Mouse (Mus musculus) heart, postnatal 0 days (tissue): ENCODE measurements around the gene Mlycd. TPM values are rescaled to one million over a fixed set of nuclear protein-coding genes. Genes with fewer than 3 reads are reported as not detected.

Source experiments
- ATAC-seq: fragments of 200-750 bp; cut with Nextera tagmentation; 2 replicates; pipeline ENCODE4 v1.8.0; 2017; ENCODE audit warnings: low read depth, moderate number of reproducible peaks, moderate library complexity; ENCODE audit not compliant: insufficient read depth
- DNase-seq: peaks from one replicate; pipeline ENCODE4 v3.0.0-alpha.2; 2016; ENCODE audit warnings: low spot score
- H3K27ac ChIP-seq: fragments of 300-500 bp; sonication (generic); 2 replicates; pipeline ENCODE4 v1.5.1; 2014; ENCODE audit warnings: low read depth, mild to moderate bottlenecking
- H3K27me3 ChIP-seq: fragments of 300-500 bp; sonication (generic); 2 replicates; pipeline ENCODE4 v1.6.1; 2014; ENCODE audit warnings: low read length, mixed read lengths; ENCODE audit not compliant: control insufficient read depth, insufficient read depth
- H3K36me3 ChIP-seq: fragments of 300-500 bp; sonication (generic); replicated peaks from 2 replicates; pipeline ENCODE4 v1.6.1; 2014; ENCODE audit warnings: low read length, mixed read lengths; ENCODE audit not compliant: control insufficient read depth, insufficient read depth
- H3K4me1 ChIP-seq: fragments of 300-500 bp; sonication (generic); 2 replicates; pipeline ENCODE4 v1.6.1; 2014; ENCODE audit warnings: antibody characterized with exemption; ENCODE audit not compliant: control insufficient read depth, insufficient read depth
- H3K4me2 ChIP-seq: fragments of 300-500 bp; sonication (generic); 2 replicates; pipeline ENCODE4 v1.6.1; 2014; ENCODE audit warnings: low read depth, mild to moderate bottlenecking, low read length, moderate library complexity
- H3K4me3 ChIP-seq: fragments of 300-500 bp; sonication (generic); 2 replicates; pipeline ENCODE4 v1.5.1; 2014; ENCODE audit warnings: low read depth, low read length
- H3K9ac ChIP-seq: fragments of 300-500 bp; sonication (generic); replicated peaks from 2 replicates; pipeline ENCODE4 v1.6.1; 2014; ENCODE audit warnings: low read depth, low read length, mixed read lengths
- H3K9me3 ChIP-seq: fragments of 300-500 bp; sonication (generic); replicated peaks from 2 replicates; pipeline ENCODE4 v1.6.1; 2016; ENCODE audit warnings: low read length; ENCODE audit not compliant: control insufficient read depth
- CTCF ChIP-seq: IDR thresholded peaks from 2 replicates; pipeline ENCODE4 v1.5.1; 2016; ENCODE audit warnings: antibody characterized with exemption, control low read depth, low read depth
- EP300 ChIP-seq: IDR thresholded peaks from 2 replicates; pipeline ENCODE4 v1.6.1; 2016; ENCODE audit warnings: antibody characterized with exemption, low read depth
- WGBS: fragments of 180-500 bp; shearing (Covaris S2); extraction: QIAGEN DNeasy Blood & Tissue Kit; methylation state at CpG from one replicate; pipeline ENCODE4 v1.1.7; 2014; 5-methylcytosine and 5-hydroxymethylcytosine counted together
- polyA plus RNA-seq: library from polyadenylated mRNA; unstranded; fragments of >200 nt; fragmentation: Nextera tagmentation; extraction: Ambion mirVana; gene quantifications from 2 replicates; pipeline ENCODE4 v1.2.1, GENCODE M21; 2015
- total RNA-seq: library from RNA; depleted of rRNA; stranded (reverse); fragments of >200 nt; gene quantifications from 2 replicates; pipeline ENCODE4 v1.2.3, GENCODE M21; 2014; ENCODE audit warnings: low replicate concordance

Mlycd gene
- total and polyA plus RNA-seq, 2 experiments from 2014 or later, result 77.5 to 109 TPM

DNA sequence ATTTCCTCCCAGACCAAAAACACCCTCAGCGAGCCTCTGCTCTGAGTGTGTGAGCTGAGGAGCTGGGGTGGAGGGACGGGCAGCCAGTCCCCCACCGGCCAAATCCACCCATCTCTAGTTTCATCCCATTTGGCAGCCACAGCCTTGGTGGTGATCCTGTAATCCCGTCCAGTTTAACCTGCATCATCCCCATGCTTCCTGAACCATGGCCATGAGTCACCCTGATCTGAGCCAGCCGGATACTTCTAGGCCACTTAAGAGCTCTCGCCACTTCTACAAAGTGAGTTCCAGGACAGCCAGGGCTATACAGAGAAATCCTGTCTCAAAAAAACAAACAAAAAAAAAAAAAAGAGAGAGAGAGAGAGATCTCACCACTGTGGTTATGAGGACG is 33.7 kb downstream of the Mlycd start:
- no peak for TF ChIP-seq CTCF
- no peak for TF ChIP-seq EP300
- no peaks in the 10 kb centered on the region for H3K27me3 ChIP-seq
- H3K4me2 ChIP-seq, result no peak overlapping the region
- H3K36me3 ChIP-seq, result no peaks in the 10 kb centered on the region
- DNase-seq (no peak), ATAC-seq (no peak)
- no peak overlapping the region for H3K27ac ChIP-seq
- 58% methylated on average over 7 of the region's 7 CpGs for WGBS
- no peak overlapping the region for H3K4me3 ChIP-seq
- peaks cover 24% of the 10 kb centered on the region for H3K4me1 ChIP-seq
- H3K9me3 ChIP-seq, result no peaks in the 10 kb centered on the region
- H3K9ac ChIP-seq, result no peak overlapping the region

DNA sequence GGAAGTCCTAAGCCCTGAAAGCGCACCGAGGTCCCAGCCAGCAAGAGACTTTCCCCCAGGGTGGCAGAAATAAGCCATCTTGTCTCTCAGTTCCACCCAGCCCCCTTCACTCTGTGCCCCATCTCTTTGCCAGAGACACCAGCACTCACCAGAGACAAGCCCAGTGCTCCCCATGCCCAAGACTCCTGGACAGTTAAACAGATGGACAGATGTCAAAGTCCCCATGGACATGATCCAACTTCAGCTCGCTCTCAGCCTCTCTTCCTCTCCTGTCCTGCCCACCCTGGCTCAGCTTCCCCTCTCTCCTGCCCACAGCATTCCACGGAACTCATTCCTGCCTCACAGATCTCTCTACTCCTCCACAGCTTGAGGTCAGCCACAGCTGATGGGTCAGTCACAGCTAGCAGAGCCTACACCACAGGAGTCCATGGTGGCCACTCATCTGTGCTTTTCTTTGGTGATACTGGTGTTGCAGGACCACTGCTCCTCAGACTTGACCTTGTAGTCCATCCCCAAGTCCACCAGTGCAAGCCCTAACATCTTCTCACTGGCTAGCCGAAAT is 34.2 kb downstream of the Mlycd start:
- H3K9ac ChIP-seq, result no peak overlapping the region
- 58% methylated on average over 5 of the region's 5 CpGs for WGBS
- peaks cover 19% of the 10 kb centered on the region for H3K4me1 ChIP-seq
- H3K4me2 ChIP-seq, result no peak overlapping the region
- TF ChIP-seq EP300, result no peak
- no peak for TF ChIP-seq CTCF
- no peaks in the 10 kb centered on the region for H3K9me3 ChIP-seq
- no peak overlapping the region for H3K27ac ChIP-seq
- DNase-seq (no peak), ATAC-seq (no peak)
- H3K36me3 ChIP-seq, result no peaks in the 10 kb centered on the region
- H3K4me3 ChIP-seq, result no peak overlapping the region
- no peaks in the 10 kb centered on the region for H3K27me3 ChIP-seq

DNA sequence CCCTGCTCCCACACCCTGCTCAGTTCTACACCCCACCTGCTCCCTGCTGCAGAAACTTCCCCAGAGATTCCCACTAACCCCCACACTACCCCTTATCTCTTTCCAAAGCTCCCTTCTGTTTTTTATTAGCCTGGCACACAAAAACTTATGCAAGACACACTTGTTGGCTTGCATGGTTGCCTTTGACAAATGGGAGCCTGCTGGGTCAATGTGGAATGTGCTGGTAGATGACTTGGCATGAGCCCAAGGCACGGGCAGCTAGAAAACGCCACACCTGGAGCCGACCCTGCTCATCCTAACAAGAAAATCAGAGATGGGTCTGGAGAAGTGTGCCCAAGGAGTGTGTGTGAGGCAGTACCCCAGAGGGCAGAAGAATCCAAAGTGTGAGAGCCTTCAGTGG is 34.9 kb downstream of the Mlycd start:
- TF ChIP-seq CTCF, result no peak
- no peak for TF ChIP-seq EP300
- Histone ChIP-seq H3K4me1 (peaks cover 18% of the 10 kb centered on the region), H3K27me3 (no peaks in the 10 kb centered on the region), H3K27ac (no peak overlapping the region), H3K9ac (no peak overlapping the region), H3K9me3 (no peaks in the 10 kb centered on the region), H3K36me3 (no peaks in the 10 kb centered on the region), H3K4me2 (no peak overlapping the region), H3K4me3 (no peak overlapping the region)
- ATAC-seq (no peak), DNase-seq (no peak)
- 63% methylated on average over 3 of the region's 3 CpGs for WGBS

DNA sequence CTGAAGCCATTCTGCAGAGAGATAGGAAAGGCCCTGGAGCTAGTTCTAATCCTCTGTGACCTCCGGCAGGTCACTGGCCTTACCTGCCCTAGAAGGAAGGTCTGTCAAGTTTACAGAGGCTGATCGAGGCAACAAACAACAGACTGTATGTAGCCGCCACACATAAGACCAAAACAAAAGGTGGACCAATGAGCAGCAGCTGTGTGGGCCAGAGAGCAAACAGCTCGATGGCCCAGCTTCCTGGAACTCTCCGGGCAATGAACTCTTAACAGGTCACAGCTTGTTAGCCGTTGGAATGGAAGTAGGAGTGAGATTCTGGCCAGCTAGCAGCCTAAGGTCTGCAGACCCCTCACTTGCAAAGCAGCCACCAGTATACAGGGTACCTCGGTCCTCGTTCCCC is 35.6 kb downstream of the Mlycd start:
- no peak overlapping the region for H3K27ac ChIP-seq
- H3K4me3 ChIP-seq, result no peak overlapping the region
- no peak overlapping the region for H3K4me2 ChIP-seq
- WGBS, result 73% methylated on average over 8 of the region's 8 CpGs
- no peak for TF ChIP-seq CTCF
- no peak for TF ChIP-seq EP300
- no peaks in the 10 kb centered on the region for H3K27me3 ChIP-seq
- H3K9ac ChIP-seq, result no peak overlapping the region
- peaks cover 18% of the 10 kb centered on the region for H3K4me1 ChIP-seq
- DNase-seq (no peak), ATAC-seq (no peak)
- H3K36me3 ChIP-seq, result no peaks in the 10 kb centered on the region
- no peaks in the 10 kb centered on the region for H3K9me3 ChIP-seq

DNA sequence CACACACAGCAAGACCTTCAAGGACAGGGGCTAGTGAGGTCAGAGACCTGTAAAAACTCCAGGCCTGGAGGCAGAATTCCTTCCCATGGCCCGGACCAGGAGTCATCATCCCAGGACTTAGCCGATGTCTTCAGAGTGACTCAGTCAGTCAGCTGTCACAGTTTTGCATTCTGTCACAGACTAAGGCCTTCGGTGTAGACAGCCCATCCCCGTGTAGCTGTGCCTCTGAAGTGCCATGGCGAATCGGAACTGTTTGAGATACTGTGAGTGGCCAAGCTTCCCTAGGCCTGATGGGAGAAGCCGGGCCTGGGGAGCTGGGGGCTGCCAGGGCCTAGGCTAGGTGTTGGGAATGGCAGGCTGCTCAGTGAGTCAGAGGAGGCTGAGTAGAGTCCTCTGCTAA is 36.0 kb downstream of the Mlycd start:
- Histone ChIP-seq H3K4me2 (no peak overlapping the region), H3K27me3 (no peaks in the 10 kb centered on the region), H3K9me3 (no peaks in the 10 kb centered on the region), H3K9ac (no peak overlapping the region), H3K4me1 (peaks cover 18% of the 10 kb centered on the region), H3K27ac (no peak overlapping the region), H3K36me3 (no peaks in the 10 kb centered on the region), H3K4me3 (no peak overlapping the region)
- ATAC-seq, result no peak
- WGBS, result 63% methylated on average over 7 of the region's 7 CpGs
- TF ChIP-seq CTCF (no peak), EP300 (no peak)
- DNase-seq, result no peak

DNA sequence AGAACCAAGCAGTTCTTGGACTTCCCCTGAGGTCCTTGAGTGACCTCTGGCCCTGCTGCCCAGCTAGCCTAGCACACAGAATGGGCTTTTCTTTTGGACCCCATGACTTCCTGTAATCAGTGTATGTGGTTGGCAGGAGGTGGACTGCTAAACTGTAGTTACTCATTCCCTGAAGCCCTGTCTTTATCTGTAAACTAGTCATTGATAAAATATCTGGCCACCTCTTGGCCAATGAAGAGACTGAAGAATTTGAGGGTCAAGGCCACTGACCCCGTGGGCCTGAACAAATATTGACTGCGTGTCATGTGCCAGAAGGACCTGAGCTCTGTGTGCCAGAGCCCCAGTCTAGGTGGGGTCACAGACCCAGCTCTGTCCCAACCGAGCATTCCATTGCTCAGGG is 37.7 kb downstream of the Mlycd start:
- ATAC-seq (no peak), DNase-seq (no peak)
- WGBS, result 57% methylated on average over 3 of the region's 3 CpGs
- Histone ChIP-seq H3K4me3 (no peak overlapping the region), H3K27ac (no peak overlapping the region), H3K36me3 (no peaks in the 10 kb centered on the region), H3K9ac (no peak overlapping the region), H3K9me3 (no peaks in the 10 kb centered on the region), H3K27me3 (no peaks in the 10 kb centered on the region), H3K4me1 (peaks cover 20% of the 10 kb centered on the region), H3K4me2 (no peak overlapping the region)
- TF ChIP-seq CTCF (no peak), EP300 (no peak)
